Mouse (Mus musculus) forebrain, embryonic 12.5 days (tissue): ENCODE results near the gene Csnk2b. TPM values are rescaled to one million over a fixed set of nuclear protein-coding genes. Genes with fewer than 3 reads are reported as not detected.
A peak's percentile ranks its signal among the peaks of the same experiment; 100 is the strongest.
"Not testable (repeated sequence)": the region's sequence is repeated elsewhere in the genome, so short reads cannot be mapped to it uniquely, and the experiment has no call there.

ENCODE experiments used
- ATAC-seq: fragments of 200-750 bp; cut with Nextera tagmentation; 2 replicates; pipeline ENCODE4 v1.8.0; 2017; ENCODE audit warnings: moderate TSS enrichment; ENCODE audit not compliant: low FRiP score
- H3K27ac ChIP-seq: fragments of 300-500 bp; sonication (generic); 2 replicates; pipeline ENCODE4 v1.5.1; 2016; ENCODE audit warnings: mild to moderate bottlenecking
- H3K27me3 ChIP-seq: fragments of 300-500 bp; sonication (generic); 2 replicates; pipeline ENCODE4 v1.6.1; 2016; ENCODE audit warnings: mild to moderate bottlenecking
- H3K36me3 ChIP-seq: fragments of 300-500 bp; sonication (generic); replicated peaks from 2 replicates; pipeline ENCODE4 v1.6.1; 2016; ENCODE audit warnings: mild to moderate bottlenecking
- H3K4me1 ChIP-seq: fragments of 300-500 bp; sonication (generic); 2 replicates; pipeline ENCODE4 v1.6.1; 2016
- H3K4me2 ChIP-seq: fragments of 300-500 bp; sonication (generic); 2 replicates; pipeline ENCODE4 v1.6.1; 2016; ENCODE audit warnings: mild to moderate bottlenecking, moderate library complexity
- H3K4me3 ChIP-seq: fragments of 300-500 bp; sonication (generic); replicated peaks from 2 replicates; pipeline ENCODE4 v1.5.1; 2016; ENCODE audit warnings: mild to moderate bottlenecking
- H3K9ac ChIP-seq: fragments of 300-500 bp; sonication (generic); 2 replicates; pipeline ENCODE4 v1.6.1; 2016; ENCODE audit warnings: mild to moderate bottlenecking
- H3K9me3 ChIP-seq: fragments of 300-500 bp; sonication (generic); 2 replicates; pipeline ENCODE4 v1.6.1; 2016
- WGBS: fragments of 180-500 bp; shearing (Covaris S2); methylation state at CpG from one replicate; pipeline ENCODE4 v1.1.7; 2016; 5-methylcytosine and 5-hydroxymethylcytosine counted together
- polyA plus RNA-seq: library from polyadenylated mRNA; unstranded; fragments of >200 nt; fragmentation: Nextera tagmentation; extraction: Ambion mirVana; gene quantifications from 2 replicates; pipeline ENCODE4 v1.2.1, GENCODE M21; 2016

Gene Csnk2b
- polyA plus RNA-seq, 1 experiment from 2014 or later: 284 TPM

DNA sequence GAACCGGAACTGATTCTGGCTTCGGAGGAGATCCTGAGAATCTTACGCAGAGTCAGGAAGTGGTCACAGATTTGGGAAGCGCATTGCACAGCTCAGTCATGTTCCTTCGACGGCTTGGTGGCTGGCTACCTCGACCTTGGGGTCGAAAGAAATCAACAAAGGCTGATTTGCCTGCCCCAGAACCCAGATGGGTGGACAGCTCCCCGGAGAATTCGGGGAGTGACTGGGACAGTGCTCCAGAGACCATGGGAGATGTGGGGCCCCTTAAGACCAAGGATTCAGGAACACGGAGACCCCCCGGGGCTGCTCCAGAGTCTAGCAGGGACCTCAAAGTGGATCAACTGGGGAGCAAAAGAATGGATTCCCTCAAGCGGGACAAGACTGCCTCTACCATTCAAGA is 5.2 kb upstream of the Csnk2b start:
- Histone ChIP-seq H3K4me3 (peak overlapping the region; percentile 58), H3K4me1 (peaks cover 31% of the 10 kb centered on the region), H3K27ac (no peak overlapping the region), H3K4me2 (peak overlapping the region; percentile 76), H3K27me3 (no peaks in the 10 kb centered on the region), H3K9me3 (no peaks in the 10 kb centered on the region), H3K36me3 (peaks cover 23% of the 10 kb centered on the region), H3K9ac (peak overlapping the region; percentile 77)
- no peak for ATAC-seq
- 79% methylated on average over 13 of the region's 13 CpGs for WGBS

GRCm38 (mm10) chr17:35126206-35126611 is 4.4 kb upstream of the Csnk2b start, which contains the start of gene D17H6S53E:
TSS of gene D17H6S53E (plus strand) at chr17:35126373.
- no peaks in the 10 kb centered on the region for H3K27me3 ChIP-seq
- peak within 1 kb of the TSS; percentile 68 for H3K27ac ChIP-seq
- ATAC-seq: peak; percentile 21; the same call in 1 of the 2 replicates
- H3K4me1 ChIP-seq: peaks cover 31% of the 10 kb centered on the region
- H3K4me2 ChIP-seq: peak within 1 kb of the TSS; percentile 76
- H3K36me3 ChIP-seq: peaks cover 23% of the 10 kb centered on the region
- 0% methylated on average over 35 of the region's 36 CpGs for WGBS
- peak within 1 kb of the TSS; percentile 77 for H3K9ac ChIP-seq
- H3K9me3 ChIP-seq: no peaks in the 10 kb centered on the region
- peak within 1 kb of the TSS; percentile 58 for H3K4me3 ChIP-seq

DNA sequence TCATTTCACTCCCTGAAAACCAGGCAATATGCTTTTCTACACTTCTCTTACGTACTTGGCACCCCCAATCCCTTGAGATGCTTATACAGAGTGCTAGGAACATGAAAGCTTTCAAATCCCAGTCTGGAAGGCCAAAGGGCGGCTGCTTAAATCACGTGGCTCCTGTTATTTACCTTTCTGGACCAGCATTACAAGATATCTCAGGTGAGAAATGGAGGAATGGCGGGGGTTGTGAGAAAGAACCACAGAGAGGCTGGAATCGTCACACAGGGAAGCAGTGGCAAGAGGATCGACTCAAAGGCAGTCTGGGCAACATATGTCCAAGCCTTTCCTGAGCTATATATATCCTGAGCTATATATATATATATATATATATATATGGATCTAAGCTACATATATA is 3.7 kb upstream of the Csnk2b start:
- Histone ChIP-seq H3K4me2 (peak overlapping the region; percentile 76), H3K36me3 (peaks cover 18% of the 10 kb centered on the region), H3K27me3 (no peaks in the 10 kb centered on the region), H3K27ac (no peak overlapping the region), H3K4me1 (peaks cover 32% of the 10 kb centered on the region), H3K4me3 (peak overlapping the region; percentile 58), H3K9ac (peak overlapping the region; percentile 77), H3K9me3 (no peaks in the 10 kb centered on the region)
- ATAC-seq: no peak
- 39% methylated on average over 6 of the region's 6 CpGs for WGBS

DNA sequence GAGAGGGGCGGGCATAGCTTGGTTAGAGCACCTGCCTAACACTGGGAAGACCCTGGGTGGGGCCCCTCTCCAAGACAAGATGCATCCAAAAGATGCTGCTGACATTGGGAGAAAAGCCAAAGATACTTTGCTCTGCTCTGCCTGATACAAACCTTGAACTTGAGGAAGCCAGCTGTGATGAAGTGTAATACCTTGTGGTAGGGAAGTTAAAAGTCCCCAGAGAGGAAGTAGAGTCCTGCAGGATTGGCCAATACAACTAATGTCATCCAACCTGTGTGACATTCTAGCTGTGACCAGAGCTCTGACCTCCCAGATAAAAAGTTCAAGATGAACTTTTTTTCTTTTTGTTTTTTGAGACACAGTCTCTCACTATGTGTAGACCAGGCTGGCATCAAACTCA is 3.2 kb upstream of the Csnk2b start:
- Histone ChIP-seq H3K27me3 (no peaks in the 10 kb centered on the region), H3K4me1 (peaks cover 37% of the 10 kb centered on the region), H3K4me2 (0 out of 2 replicates have a peak overlapping the region, but pooled peaks have one; percentile 76), H3K4me3 (no peak overlapping the region), H3K36me3 (peaks cover 18% of the 10 kb centered on the region), H3K27ac (no peak overlapping the region), H3K9ac (no peak overlapping the region; the same call in 1 of the 2 replicates), H3K9me3 (no peaks in the 10 kb centered on the region)
- ATAC-seq: no peak
- 83% methylated on average over 1 of the region's 1 CpGs for WGBS

GRCm38 (mm10) chr17:35124261-35124896 is 2.5 kb upstream of the Csnk2b start:
- H3K4me3 ChIP-seq, H3K9ac ChIP-seq, H3K27ac ChIP-seq, H3K4me2 ChIP-seq, H3K27me3 ChIP-seq, ATAC-seq, H3K9me3 ChIP-seq: not testable (repeated sequence)
- WGBS: 93% methylated on average over 12 of the region's 12 CpGs
- peaks cover 22% of the 10 kb centered on the region for H3K36me3 ChIP-seq
- peaks cover 43% of the 10 kb centered on the region for H3K4me1 ChIP-seq

DNA sequence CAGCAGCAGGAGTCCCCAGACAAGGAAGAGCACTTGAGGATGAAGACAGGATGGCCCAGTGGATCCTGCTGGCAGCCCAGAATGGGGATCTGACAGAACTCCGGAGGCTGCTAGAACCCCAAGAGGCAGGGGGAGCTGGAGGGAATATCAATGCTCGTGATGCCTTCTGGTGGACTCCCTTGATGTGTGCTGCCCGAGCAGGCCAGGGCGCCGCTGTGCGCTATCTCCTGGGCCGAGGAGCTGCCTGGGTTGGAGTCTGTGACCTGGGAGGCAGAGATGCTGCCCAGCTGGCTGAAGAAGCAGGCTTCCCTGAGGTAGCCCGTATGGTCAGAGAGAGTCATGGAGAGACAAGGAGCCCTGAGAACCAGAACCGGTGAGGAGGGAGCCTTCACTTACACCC is 1.4 kb upstream of the Csnk2b start:
- not testable (repeated sequence) for H3K4me3 ChIP-seq, H3K27ac ChIP-seq, H3K27me3 ChIP-seq, H3K4me2 ChIP-seq, ATAC-seq, H3K9me3 ChIP-seq
- H3K9ac ChIP-seq: peak overlapping the region; percentile 80; the same call in 1 of the 2 replicates
- peaks cover 31% of the 10 kb centered on the region for H3K36me3 ChIP-seq
- peaks cover 43% of the 10 kb centered on the region for H3K4me1 ChIP-seq
- 95% methylated on average over 9 of the region's 9 CpGs for WGBS

DNA sequence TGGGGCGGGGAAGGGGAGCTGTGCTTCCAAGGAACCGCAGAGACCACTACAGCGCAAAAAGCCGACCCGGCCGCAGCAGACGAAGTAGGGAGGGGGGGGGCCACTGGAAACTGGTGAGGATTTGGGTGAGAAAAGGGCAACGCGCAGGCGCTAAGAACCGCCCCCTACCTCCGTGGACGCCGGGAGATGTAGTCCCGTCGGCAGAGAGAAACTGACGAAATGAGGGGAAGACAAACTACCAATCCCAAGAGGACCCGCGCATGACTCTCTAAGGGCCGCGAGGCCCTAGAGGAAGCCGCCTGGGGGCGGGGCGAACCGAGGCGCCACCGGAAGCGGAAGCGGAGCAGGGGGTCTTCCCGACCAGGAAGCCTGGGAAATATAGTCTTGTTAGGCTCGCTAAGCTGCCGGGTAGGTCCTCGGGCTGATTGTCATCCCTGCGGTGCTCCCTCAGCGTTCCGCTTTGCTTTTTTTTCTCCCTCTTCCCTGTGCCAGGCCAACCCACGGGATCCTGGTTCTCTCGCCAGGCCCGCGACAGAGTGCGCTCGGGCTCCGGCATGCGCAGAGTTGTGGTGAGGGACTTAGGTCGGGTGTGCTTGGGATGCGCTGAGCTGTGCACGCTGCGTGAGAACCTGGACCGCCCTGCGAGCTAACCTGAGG is 582 bp downstream of the Csnk2b start, which contains the start of gene Gpank1:
TSS of gene Gpank1 (plus strand) at position 313 of the 657 bp plus-strand sequence.
- ATAC-seq: peak; percentile 95
- no peaks in the 10 kb centered on the region for H3K9me3 ChIP-seq
- H3K9ac ChIP-seq: peak within 1 kb of the TSS; percentile 98
- H3K27ac ChIP-seq: peak within 1 kb of the TSS; percentile 94
- peaks cover 47% of the 10 kb centered on the region for H3K36me3 ChIP-seq
- 1% methylated on average over 49 of the region's 50 CpGs for WGBS
- peak within 1 kb of the TSS; percentile 98 for H3K4me3 ChIP-seq
- H3K4me2 ChIP-seq: peak within 1 kb of the TSS; percentile 94
- H3K27me3 ChIP-seq: no peaks in the 10 kb centered on the region
- H3K4me1 ChIP-seq: peaks cover 27% of the 10 kb centered on the region

DNA sequence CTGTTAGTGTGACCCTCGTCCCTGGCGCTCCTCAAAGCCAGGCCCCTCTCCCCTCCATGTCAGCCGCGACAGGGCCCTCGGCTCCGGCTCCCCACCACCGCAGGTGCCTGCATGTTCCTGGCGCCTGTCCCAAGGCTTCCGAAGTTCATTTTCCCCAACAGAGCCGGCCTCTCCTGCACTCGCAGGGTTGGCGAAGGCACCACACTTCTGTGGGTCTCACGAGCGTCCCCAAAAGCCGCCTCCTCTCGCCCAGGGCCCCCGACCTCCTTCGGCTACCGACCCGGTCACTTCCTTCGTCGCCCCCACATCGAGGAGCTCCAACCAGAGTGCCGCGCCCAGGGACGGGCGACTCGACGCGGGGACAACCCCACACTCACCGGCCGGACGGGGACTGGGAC is 1.1 kb downstream of the Csnk2b start:
- Histone ChIP-seq H3K4me3 (peak overlapping the region; percentile 98), H3K9me3 (no peaks in the 10 kb centered on the region), H3K36me3 (peaks cover 52% of the 10 kb centered on the region), H3K9ac (peak overlapping the region; percentile 98), H3K4me1 (peaks cover 24% of the 10 kb centered on the region), H3K4me2 (peak overlapping the region; percentile 94), H3K27me3 (no peaks in the 10 kb centered on the region), H3K27ac (peak overlapping the region; percentile 70)
- no peak for ATAC-seq
- under 1% methylated on average over 33 of the region's 33 CpGs for WGBS

DNA sequence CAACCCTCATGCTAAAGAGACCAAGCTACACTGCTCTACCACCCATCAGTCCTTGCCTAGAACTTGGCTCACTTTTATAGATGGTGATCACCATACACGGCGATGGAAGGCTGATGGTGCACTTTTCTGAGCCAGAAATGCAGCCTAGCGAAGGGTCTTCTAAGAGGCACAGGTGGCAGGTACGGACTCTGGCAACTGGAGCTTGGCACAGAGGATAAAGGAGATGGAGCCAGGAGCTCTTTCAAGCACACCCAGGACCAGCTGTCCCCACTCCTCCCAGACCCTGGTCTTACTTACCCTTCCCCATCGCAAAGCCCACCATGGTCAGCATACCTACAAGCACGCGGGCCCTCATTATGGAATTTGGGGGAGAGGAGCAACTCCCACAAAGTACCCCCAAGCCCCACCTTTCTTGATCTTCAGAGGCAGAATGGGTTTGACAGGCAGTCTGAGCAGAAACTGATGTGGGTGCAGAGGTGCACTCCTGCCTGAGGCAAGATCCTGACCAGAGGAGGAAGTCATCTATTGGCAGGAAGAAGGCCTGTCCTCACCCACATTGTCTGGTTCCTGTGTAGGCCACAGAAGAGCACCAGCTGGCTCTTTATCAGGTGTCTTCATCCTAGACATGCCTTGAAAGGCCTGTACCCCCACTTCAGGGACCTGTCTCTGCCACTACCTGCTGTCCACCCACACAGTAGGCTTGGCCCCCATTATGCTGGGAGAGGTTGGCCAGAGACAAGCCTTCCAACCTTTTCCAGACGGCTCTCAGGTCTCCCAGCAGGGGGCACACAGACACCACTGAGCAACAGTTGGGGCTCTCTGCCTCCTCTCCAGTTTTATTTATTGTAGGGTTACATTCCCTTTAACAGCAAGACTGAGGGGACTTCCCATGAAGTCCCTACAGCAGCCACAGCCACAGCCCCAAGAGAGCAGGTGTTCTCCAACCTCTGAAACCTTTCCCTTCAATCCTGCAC is 6.5 kb downstream of the Csnk2b start, which contains the start of gene Ly6g5b:
TSS of gene Ly6g5b (minus strand) at position 383 of the 974 bp plus-strand sequence.
- H3K27ac ChIP-seq: no peak within 1 kb of the TSS
- 88% methylated on average over 8 of the region's 8 CpGs for WGBS
- no peak within 1 kb of the TSS for H3K4me2 ChIP-seq
- H3K9ac ChIP-seq: no peak within 1 kb of the TSS
- no peak within 1 kb of the TSS for H3K4me3 ChIP-seq
- no peak for ATAC-seq
- H3K4me1 ChIP-seq: peaks cover 8% of the 10 kb centered on the region
- H3K36me3 ChIP-seq: peaks cover 54% of the 10 kb centered on the region
- H3K27me3 ChIP-seq: no peaks in the 10 kb centered on the region; the same call in 1 of the 2 replicates
- no peaks in the 10 kb centered on the region for H3K9me3 ChIP-seq

DNA sequence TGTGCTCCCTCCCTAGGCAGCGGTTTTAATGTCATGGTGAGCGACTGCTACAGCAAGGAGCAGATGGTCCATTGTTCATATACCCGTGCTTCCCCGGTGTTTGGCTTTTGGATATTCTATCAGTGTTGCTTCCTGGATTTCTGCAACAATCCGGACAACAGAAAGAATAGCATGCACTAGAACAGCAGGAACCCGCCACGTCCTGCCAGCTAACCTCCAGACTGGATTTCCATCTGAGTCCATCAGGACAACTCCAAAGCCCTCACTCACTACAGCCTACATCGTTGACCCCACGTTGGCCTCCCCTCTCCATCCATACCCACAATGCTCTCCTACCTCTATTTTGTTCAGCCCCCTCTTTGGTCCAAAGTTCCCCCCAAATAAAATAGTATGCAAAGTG is 10.1 kb downstream of the Csnk2b start:
- no peak overlapping the region for H3K4me2 ChIP-seq
- H3K9ac ChIP-seq: no peak overlapping the region
- 83% methylated on average over 9 of the region's 9 CpGs for WGBS
- no peak for ATAC-seq
- H3K9me3 ChIP-seq: no peaks in the 10 kb centered on the region
- no peaks in the 10 kb centered on the region for H3K4me1 ChIP-seq
- no peak overlapping the region for H3K4me3 ChIP-seq
- H3K27ac ChIP-seq: no peak overlapping the region
- H3K27me3 ChIP-seq: no peaks in the 10 kb centered on the region; the same call in 1 of the 2 replicates
- peaks cover 30% of the 10 kb centered on the region for H3K36me3 ChIP-seq

DNA sequence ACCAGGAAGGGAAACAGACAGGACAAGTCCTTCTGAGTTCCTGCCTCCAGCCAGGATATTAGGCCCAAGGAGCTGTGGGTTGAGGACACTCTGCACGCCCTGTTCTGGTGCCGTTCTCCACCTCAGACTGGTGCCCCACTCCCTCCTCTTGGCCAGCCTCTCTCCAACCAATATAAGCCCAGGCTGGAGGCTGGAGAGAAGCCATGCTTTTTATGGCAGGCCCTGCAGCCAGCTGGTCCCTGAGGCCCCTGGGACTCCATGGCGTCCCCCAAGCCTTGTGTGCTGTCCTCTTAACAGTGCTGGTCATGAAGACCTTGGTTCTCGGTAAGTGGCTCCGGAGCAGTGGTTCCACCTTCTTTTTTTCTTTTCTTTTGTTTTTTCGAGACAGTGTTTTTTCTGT is 13.8 kb downstream of the Csnk2b start, which contains the start of gene Ly6g5c:
TSS of gene Ly6g5c (plus strand) at position 183 of the 400 bp plus-strand sequence.
- H3K27ac ChIP-seq: no peak within 1 kb of the TSS
- no peaks in the 10 kb centered on the region for H3K9me3 ChIP-seq
- 90% methylated on average over 6 of the region's 6 CpGs for WGBS
- ATAC-seq: no peak
- peaks cover 8% of the 10 kb centered on the region; the same call in 1 of the 2 replicates for H3K4me1 ChIP-seq
- no peaks in the 10 kb centered on the region; the same call in 1 of the 2 replicates for H3K27me3 ChIP-seq
- H3K4me3 ChIP-seq: no peak within 1 kb of the TSS
- no peak within 1 kb of the TSS for H3K4me2 ChIP-seq
- peaks cover 9% of the 10 kb centered on the region for H3K36me3 ChIP-seq
- H3K9ac ChIP-seq: no peak within 1 kb of the TSS
